Mouse (Mus musculus) embryo, embryonic 10 days (tissue): ENCODE data around the gene Capn9.

Experiments
- DNase-seq: peaks from one replicate; pipeline ENCODE4 v3.0.0-alpha.2; 2015; ENCODE audit warnings: low spot score

Capn9 gene

DNA sequence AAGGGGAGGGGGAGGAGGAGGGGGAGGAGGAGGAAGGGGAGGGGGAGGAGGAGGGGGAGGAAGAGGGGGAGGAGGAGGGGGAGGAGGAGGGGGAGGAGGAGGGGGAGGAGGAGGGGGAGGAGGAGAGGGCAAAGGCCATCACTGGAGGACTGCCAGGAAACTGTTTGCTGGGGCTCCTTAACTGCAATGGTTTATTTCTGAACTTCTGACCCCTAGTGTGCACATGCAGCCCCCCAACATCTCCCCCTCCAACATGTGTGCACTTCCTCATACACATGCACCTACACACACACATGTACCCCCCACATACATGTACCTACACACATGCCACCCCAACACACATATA is 3.5 kb upstream of the Capn9 start:
- no peak for DNase-seq

DNA sequence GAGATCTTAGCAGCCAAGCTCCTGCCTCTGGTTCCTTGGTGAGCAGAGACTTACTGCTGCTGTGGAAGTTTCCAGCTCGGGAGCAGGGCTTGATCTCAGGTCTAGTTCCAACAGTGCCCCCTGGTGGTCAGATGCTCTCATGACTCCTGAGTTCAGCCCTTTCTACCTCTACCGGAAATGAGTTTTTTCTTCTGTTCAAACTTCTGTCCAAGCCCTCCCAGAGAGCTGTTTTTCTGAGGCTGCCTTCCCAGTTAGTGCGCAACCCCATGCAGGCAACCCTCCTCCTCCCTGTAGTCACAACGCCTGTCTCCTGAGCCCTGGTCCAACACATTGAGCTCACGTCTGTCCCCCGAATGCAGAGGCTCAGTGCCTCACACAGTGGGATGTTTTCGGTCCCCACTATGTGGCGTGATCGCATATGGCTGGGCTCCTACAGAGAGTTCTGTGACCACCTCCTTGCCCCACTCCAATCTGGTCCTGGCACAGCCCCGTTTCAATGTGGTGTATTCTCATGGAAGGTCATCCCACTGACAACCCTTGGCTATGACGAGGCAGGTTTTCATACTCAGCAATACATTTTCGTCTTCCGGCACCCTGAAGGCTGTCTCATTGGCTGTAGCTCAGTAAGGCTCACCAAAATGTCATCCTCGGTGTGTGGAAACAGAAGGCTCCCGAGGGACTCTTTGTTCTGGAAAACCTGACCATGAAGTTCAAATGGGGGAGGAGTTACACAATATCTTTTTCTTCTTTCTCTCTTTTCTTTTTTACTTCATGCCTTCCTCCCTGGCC is 2.2 kb upstream of the Capn9 start:
- peak; percentile 95 for DNase-seq

DNA sequence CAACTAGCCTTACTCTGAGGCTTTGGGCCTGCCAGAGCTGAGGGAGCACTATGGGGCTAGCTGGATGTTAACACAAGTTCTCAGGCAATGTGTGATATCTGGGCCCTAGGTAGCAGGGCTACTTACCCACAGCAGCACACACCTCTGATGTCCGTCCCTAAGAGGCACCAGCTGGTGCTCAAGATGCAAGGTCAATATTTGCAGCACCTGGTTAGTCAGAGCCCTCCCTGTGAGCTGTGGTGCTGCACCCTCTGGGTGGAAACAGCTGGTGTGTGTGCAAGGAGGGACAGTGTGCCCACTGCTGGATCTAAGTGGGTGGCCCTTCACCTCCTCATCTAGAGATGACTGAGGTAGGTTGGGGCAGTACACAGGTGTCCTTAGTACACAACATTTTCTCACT is 840 bp downstream of the Capn9 start:
- DNase-seq = no peak

DNA sequence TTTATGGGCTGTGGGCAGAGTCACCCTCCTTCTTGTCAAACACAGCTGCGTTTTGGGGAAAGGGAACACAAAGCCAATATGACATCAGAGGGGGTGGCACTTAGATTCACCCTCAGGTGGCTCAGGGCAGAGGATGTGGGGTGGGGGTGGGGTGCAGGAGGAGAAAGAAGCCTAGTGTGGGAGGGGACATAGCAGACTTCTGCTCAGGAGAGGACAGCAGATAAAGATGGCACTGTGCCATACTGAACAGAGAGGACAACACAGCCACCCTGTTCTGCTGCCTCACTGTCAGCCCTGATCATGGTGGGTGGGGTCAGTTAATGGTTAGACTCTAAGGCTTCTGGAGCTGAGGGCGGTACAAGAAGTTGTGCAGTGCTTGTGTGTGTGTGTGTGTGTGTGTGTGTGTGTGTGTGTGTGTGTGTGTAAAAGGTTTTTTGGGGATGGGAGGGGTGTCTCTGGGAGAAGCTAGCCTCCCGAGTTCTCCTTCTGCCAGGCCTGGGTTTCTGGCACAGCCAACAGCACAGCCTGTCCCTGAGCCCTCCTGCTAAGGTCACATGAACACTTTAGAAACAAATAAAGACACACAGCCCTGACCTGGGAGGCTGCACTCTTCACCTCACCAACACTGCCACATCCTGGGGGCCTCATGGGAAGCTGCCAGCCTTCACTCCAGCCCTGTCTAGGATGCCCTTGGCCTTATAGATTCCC is 10.0 kb downstream of the Capn9 start:
- DNase-seq = no peak

DNA sequence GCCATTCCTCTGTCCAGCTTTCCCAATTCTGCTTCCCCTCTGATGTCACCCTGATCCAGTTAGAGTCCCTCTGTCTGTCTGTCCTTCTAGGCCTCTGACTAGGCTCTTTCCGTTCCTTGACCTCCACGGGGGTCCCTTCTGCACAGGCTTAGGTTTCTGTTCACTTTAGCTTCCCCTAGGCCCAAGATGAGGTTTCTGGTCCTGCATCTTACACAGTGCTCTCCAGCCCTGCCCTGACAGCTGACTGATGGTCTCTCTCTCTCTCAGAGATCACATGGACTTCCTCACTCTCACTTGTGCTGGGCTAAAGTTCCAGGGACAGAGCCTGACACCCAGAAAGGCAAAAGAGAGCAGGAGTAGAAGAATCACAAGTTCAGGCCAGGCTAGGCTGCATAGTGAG is 10.6 kb downstream of the Capn9 start:
- DNase-seq = no peak

DNA sequence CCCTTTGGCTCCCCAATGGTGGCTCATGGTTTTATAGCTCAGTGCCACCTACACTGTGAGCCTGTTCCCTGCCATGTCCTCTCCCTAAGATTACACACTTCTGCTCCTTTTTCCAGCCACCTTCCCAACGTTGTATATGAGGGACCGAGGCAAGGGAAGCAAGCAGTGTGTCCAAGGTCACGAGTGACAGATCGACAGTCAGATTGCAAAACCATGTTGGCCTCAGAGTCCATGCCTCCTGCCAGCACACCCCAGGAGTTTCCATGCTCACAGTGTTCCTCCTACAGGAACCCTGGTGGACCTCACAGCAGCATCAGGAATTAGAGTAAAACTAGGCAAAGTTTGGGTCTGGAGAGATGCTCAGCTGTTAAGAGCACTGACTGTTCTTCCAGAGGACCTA is 13.5 kb downstream of the Capn9 start:
- no peak for DNase-seq

DNA sequence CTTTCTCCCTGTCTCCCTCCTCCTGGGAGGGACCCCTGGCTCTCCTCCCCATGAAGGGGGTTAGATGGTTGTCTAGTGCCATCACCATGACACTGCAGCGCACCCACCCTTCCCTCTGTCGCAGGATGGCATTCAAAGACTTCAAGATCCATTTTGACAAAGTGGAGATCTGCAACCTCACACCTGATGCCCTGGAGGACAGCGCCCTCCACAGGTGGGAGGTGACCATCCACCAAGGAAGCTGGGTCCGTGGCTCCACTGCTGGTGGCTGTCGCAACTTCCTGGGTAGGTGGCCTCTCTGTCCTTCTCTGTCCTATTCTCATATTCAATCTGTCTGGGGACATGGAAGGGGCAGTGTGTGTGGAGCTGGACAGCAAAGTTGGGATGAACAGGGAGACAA is 28.2 kb downstream of the Capn9 start:
- DNase-seq = no peak

DNA sequence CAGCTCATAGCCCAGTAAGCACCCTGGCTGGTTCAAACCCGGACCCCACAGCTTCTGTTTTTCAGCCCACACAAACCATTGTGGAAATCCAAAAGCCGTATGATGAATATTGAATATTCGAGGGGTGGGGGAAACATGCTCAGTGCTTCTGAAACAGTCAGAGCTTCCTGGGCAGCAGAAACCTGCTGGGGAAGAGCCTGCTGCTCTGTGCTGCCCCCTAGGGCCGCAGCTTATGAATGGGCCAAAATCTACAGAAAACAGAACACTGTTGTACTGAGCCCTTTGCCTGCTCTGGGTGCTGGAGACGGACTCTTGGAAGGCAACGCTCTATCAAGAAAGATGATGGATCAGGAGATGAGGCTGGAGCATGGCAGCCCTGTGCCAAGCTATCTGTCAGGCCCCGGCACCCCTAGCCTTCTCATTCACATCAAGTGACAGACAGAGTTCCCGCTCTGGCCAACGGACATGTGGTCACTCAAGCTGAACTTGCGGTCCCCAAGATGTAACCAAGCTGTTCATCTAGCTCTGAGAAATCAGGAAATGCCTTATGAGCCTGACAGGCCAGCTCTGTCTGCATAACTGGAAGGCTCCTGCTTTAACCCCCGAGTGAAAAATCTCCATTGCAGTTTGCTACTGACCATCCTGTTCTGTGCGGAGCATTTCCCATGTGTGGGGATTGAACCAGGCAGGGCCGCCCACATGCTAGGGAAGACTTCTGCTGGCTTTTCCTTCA is 32.5 kb downstream of the Capn9 start:
- DNase-seq = peak; percentile 18

DNA sequence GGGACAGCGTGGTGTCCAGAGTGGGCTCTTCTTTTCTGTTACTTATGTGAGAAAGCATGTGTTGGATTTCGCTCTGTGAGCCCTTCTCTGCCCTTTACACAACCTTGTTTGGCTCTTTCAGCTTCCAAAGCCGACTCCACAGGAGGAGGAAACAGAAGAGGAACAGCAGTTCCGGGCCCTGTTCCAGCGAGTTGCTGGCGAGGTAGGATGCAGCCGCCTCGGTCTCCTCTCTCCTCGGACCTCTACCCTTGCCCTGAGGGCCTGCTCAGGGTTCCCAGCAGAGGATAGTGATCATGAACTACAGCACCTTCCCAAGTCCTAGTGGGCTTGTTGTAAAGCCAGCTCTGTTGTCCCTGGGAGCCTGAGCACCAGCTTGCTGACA is 33.1 kb downstream of the Capn9 start:
- no peak for DNase-seq

DNA sequence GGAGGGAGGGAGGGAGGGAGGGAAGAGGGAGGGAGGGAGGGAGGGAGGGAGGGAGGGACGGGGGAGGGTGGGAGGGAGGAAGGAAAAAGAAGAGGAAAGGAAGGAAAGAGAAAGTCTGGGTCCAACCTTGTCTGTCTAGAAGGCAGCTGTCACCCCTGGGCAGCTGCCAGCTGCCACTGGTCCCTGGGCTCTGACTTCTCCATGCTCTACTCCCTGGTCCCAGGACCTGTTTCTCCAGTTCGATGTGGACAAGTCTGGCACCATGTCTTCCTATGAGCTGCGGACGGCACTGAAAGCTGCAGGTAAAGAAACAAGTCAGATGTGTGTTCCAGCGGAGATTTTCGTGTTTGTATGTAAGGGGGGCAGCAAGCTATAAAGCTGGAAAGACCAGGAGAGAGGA is 38.4 kb downstream of the Capn9 start:
- DNase-seq = no peak

DNA sequence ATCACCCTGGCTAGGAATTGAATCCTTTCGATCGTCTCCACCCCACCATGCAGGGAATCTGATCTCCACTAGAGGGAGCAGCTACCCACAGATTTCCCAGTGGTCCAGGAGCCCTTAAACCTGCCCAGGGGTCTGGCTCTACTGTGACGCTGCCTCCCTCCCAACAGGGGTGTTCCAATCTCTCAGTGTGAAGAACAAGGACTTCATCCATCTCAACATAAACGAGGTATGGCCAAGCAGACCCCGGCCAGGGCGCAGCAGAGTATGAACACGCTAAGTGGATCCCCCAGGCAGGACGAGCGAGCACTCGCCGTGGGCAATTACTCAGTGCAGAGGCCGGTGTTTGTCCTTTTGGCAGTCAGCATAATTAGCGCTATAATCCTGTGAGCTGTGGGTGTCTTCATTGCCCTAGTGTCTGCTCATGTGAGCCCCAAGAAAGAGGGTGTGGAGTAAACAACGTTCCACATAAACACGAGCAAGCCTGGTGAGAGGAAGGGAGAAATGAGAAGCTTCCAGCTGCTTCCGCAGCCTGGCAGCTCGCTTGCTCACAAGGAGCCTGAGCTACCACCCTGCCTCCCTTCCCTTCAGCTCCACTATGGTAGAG is 41.5 kb downstream of the Capn9 start:
- DNase-seq = peak; percentile 80

DNA sequence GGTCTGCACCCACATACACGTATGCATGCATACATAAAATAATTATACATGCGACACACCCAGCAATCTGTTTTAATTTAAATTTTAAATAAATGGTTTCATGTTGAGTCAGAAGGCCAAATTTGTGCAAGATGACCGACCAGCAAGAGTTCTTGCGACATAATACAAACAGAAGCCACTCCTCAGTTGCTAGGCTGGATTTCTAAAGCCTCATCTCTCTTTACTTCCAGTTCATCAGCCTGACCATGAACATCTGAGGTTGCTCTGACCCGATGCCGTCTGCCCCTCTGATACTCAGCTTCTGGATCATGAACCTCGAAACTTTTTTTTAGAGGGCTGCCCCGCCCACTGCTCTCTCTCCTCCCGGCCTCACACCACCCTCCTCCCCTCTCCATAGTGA is 42.3 kb downstream of the Capn9 start:
- no peak for DNase-seq

DNA sequence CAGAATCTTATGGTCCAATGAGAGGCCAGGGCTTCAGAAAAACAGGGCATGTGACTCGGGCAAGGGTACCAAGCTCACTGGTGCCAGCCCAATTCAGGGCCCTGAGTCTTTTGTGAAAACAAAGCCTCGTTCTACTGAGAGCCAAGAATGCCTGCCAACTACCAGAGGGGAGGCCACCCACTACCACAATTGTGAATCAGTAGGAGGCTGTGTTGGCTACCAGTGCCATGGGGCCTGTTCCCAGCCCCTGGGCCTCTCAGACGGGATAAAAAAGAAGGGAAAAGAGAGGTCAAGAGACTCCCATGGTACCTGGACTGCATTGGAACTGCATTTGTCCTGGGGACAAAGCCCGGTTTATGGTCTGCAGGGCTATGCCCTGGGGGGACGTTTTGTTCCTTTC is 45.3 kb downstream of the Capn9 start:
- no peak for DNase-seq

DNA sequence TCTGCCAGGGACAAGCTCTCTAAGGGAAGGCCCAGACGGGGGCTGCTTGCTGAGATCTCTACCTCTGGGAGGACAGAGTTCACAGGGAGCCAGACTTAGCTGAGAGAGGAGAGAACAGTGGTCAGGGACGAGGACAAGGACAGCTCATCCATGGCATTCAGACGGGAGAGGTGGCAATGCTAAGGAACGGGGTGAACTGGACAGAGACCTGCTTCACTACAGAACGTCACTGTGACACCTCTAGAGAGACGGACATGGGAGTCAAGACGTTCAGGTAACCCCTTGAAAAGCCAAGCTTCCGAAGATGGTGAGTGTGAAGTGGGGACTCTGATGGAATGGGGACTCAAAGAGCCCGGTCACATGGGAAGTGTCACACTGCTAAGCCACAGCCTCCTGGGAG is 50.3 kb downstream of the Capn9 start:
- DNase-seq = no peak

DNA sequence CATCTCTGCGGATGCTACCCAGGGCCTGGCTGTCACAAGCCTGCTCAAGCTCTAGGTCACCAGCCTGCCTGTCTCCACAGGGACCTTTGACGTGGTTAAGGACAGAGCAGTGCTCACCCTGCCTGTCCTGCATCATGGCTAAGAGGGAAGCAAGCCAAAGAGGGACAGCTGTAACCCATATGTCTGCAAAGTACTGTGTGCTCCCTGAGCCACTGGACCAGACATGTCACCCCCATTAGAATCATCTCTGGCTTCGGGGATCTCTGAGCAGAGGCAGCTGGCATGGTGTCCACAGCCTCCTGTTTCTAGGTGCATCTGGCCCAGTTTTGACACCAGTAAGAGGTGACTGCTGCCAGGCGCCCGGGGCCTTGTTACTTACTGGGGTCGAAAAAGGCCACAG is 54.6 kb downstream of the Capn9 start:
- no peak for DNase-seq

DNA sequence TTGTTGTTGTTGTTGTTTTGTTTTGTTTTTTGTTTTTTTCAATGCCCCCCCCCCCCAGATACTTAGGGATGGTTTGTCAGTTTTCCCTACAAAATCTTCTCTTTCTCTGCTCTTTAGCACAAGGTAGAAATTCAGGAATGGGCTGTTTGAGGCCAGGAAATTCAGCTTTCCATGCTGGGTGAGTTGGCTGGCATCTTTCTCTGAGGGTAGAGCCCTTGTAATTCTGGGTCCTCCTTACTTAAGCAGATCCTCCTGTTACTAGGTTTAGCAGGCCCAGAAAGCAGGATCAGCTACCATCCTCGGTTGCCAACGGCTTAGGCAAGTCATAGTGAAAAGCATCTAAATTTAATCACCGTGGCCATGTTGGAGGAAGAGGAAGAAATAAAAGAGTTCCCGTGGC is 55.0 kb downstream of the Capn9 start:
- no peak for DNase-seq

DNA sequence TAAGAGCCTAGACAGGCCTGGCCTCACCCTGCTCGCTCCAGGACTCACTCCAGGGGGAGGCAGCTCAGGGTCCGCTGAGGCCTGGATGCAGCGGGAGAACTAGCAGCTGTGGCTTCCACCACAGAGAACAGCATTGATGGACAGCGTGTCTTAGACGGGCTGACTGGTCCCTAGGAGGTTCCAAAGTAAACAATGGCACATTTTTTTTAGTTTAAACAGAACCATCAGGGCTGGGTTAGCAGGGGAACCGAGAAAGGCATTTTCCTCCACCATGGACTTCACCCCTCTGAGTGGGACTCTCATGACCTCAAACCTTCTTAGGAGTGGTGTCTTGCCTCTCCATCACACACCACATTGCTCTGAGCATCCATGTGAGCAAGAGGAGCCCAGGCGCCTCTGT is 56.1 kb downstream of the Capn9 start:
- DNase-seq = no peak

DNA sequence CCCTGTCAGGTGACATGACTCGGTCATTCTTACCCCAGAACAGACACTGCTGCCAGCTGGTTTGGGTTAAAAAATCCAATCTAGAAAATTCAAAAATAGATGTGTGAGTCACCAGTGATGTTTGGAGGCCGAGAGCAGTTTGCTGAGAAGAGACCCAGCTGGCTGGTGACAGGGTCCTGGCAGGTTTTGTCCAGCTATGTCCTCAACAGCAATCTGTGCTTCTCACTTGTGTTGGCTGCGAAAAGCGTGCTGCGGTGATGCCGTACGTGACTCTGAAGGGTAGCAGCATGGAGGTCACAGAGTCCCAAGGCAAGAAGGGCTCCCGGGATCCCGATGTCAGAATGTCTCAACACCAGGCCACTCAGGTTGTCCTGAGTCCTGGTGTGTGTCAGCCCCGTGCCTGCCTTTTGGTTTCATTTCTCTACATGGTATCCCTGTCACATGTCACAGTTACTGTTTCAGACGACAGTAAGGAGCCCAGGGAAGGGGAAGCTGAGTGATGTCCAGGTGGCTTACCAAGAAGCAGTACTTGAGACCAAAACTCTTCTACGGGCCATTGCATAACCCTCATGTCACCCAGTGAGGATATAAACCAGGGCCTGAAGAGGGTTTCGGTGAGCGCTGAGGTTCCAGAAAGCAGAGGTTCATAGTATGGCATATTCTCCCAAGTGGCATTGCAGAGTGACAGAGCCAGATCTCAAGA is 57.2 kb downstream of the Capn9 start:
- DNase-seq = no peak

DNA sequence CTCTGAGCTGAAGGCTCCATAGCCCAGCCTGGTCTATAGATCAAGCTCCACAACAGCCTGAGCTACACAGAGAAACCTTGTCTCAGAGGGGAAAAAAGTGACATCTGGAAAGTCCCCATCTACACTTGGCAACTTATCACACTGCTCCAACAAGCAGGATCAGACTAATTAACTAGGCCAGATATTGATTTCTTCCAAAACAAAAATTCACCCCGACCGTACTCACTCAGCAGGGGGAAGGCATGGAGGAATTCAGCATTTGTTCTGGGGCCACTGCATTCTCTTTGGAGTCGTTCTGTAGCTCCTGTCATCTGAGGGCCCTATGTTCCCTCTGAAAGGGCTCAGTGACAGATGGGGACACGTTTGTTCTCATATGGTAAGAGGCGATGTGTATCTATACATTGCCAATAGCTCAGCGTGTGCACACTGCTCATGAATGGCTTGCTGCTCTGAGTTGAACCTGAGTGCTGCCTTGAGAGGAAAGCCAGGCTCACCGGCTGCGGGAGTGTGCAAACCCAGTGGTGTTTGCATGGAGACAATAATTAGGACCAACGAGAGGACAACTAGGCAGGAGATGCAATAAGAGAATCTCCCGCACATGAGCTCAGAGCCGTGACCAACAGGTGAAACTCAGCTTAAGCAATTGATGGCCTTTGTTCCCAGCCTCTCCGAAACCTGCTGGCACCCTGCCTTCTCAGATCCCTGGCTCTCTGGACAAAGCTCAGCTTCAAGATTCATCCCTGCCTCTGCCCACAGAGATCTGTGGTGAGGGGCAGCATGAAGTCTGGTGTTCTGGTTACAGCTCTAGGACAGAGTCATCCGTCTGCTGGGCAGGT is 58.7 kb downstream of the Capn9 start:
- no peak for DNase-seq

DNA sequence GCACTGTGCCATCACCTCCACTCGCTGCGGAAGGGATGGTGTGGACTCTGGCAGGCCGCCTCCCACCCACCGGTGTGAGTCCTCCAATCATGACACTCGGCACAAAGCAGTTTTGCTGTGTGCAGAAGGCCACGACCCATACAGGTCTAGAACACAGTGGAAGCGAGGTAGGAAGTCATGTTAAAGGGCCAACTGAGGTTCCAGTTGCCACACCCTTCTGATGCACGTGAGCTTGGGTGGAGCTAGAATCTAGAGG is 59.3 kb downstream of the Capn9 start:
- no peak for DNase-seq

DNA sequence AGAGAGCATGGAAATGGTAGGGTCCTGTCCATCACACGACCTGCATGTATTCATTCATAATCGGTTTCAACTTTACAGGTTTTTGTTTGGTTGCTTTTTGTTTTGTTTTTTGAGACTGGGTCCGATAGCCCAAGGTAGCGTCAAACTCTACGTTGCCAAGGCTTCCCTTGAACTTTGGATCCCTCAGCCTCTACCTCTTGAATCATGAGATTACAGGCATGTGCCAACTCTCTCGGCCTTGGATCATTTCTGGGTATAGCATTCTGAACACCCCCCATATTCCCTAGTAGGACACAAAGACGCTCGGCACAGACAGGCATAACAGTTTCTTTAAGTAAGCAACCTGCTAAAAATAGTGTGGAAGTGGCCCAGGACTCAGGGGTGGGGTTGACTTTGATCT is 65.7 kb downstream of the Capn9 start:
- DNase-seq = no peak
